Mouse (Mus musculus) heart, adult 11 months (tissue): ENCODE results near the gene Iqgap1.

Experiments
- DNase-seq: peaks from one replicate; pipeline ENCODE4 v3.0.0; 2022

Iqgap1 gene

DNA sequence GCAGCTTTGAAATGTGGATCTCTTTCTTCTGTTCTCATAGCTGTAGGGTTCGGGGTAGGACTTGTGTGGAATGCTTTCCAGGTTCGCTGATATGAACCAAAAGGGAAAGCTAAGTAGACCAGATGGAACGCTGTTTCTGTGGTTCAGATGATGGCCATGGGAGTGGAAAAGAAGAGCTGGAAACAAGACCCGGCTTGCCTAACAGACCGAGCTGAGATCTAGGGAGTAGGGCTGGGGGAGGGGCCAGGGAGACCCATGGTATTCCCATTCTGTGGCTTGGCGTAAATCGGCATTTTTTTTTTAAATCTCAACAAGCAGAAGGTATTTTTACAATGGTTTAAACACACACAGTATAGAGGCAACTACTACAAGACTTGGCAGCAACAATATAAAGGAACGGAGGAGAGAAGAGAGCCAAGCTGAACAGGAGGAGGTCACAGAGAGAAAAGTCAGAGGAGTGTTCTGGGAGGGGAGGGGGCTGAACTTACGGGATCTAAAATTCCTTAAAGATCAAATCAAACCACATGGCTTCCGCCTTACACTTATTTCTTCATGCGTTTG lies at the start of gene Iqgap1:
Gene Iqgap1, minus strand, starts transcription at position 132 of the 561 bp plus-strand sequence.
- DNase-seq, result no peak

DNA sequence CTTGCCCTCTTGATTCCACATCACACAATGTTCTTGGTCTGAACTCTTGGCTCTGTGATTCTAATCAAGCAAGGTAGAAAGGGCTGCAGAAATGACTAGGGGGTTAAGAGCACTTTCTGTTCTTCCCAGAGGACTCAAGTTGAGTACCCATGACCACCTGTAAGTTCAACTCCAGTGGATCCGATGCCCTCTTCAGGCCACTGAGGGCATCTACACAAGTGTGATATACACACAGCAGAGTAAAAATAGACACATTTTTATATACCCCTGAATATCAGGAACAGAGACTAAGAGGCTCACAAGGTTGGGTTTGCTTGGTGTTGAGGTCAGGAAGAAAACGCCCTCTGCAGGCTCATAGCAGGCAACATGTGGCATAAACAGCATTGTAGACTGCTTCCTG lies 47.9 kb upstream of the Iqgap1 start:
- DNase-seq, result no peak

DNA sequence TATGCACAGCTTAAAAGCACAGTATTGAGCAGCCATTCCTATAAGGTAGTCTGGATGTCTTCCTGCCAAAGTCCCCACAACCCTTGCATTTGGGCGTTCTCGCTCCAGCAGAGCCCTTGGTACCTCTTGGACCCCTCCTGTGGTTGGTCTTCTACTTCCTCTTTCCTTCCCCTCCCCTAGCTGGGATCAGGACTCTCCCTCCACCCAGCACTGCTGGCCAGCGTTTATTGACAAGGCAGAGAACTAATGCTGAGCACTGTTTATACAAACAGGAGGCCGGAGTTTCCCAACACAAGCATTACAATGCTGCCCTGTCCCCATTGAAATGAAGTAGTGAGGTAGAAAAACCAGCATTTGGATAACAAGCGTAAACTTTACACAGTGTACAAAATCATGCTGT lies 47.3 kb upstream of the Iqgap1 start:
- DNase-seq, result no peak

DNA sequence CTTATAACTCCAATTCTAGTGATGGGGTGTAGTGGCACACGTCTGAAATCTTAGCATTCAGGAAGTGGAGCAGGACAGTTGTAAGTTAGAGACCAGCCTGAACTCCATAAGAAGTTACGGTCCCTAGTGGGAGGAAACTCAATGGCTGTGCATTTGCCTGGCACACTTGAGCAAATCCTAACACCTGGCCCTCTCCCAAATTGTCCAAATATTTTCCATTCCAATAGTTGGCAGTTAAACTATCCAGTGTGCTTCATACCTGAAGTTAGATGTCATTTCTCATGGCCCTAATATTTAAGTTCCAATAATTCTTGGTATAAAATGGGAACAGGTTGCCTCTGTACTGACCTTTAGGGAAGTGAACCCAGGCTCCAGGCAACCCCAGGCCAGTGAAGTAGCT lies 42.9 kb upstream of the Iqgap1 start:
- no peak for DNase-seq

DNA sequence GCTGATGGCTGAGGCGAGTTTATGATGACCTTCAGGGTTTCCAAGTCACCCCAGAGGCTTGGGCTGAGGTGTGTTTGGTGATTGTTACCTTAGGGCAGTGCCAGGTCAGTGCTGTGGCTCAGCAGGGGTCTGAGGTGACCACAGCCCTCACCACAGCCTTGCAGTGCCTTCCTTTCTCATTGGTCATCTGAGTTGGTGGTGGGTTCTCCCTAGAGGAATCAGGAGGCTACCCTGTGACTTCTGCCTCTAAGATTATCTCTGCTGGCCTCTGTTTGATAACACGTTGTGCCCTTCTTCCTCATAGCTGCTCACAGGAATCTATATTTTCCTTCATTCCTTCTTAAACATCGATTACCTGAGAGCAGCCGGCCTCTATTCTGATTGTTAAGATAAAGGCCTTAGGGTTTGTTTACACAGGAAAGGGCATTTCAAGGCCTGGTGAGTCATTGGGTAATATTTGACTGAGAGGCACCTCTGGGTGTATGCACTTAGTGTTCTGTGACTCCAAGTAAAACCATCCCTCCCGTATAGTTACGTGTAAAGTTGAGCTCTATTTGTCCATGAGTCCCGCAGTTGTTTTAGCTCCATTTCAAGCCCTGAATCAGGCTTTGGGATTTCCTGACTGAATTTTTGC lies 40.9 kb upstream of the Iqgap1 start:
- no peak for DNase-seq

DNA sequence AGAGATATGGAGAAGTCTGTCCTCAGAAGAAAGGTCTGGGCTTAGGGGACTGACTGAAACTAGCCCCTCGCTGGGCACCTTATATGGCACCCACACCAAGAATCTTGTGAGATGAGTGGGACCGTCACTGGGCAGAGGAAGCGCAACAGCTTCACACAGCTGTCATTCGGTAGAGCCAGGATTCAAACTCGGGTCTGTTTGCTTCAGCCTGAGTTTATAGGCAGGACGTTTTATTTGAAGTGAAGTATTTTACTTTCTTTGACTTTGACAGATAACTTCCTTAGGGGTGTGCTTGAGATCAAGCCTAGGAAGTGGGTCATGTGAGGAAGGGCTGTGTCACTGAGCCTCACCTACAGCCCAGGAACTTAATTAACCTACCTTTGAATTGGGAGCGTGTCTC lies 39.7 kb upstream of the Iqgap1 start:
- DNase-seq, result no peak

DNA sequence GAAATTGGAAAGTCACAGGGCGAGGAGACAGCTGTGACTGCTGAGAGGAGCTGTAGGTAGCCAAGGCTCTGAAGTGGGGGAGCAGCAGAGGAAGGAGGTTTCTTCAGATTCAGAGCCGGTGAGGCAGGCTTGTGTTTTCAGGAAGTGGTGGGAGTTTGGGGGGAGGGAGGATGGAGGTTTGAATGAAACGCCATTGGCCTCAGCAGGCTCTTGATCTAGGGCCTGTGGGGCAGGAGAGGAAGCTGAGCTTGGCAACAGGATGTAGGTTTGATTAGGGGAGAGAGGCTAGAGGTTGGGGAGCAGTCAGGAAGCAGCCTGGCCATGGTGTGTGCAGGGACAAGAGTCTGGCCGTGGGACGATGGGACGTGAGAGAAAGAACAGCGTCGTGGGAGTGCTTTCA lies 39.1 kb upstream of the Iqgap1 start:
- peak; percentile 95 for DNase-seq

DNA sequence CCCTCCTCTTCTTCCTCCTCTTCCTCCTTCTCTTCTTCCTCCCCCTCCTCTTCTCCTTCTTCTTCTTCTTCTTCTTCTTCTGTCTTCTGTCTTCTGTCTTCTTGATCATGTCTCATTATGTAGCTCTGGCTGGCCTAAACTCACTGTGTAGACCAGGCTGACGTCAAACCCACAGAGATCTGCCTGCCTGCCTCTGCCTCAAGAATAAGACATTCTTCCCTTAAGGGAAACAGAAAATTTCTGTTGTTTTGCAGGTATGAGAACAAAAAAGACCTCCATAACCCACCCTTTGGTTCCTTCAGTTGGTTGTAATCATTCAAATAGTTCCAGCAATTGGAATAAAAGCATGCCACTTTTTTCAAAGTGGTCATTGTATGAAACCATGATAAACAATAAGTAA lies 38.4 kb upstream of the Iqgap1 start:
- no peak for DNase-seq

DNA sequence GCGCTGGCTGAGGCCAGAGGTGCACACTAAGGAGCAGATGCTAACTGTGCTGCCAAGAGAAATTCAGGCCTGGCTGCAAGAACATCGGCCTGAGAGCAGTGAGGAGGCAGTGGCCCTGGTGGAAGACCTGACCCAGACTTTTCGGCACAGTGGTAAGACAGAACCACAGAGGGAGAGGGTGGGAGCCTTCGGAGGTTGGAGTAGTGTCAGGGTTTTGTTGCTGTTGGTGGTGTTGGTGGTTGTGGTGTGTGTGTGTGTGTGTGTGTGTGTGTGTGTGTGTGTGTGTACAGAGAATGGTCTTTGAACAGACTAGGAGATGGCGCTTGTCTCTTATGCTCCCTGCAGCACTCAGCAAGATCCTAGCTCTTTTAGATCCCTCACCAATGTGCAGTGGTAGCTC lies 37.7 kb upstream of the Iqgap1 start:
- peak; percentile 86 for DNase-seq

DNA sequence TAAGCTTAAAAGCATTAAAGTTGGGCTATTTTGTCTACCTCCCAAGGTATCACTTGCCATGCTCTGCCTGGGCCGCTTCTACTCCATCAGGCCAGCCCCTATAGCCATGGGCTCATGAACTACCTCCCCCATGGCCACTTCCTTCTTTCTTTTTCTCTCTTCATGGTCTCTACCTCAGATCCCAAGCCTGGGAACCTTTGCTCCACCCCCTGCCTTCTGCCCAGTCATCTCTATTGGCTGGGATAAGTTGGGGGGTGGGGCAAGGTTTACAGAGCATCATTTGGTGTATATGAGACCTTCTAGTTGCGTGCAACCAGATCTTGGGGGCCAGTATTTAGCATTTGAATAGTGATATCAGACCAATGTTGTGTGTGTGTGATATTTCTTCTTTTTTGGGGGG lies 36.7 kb upstream of the Iqgap1 start:
- no peak for DNase-seq

DNA sequence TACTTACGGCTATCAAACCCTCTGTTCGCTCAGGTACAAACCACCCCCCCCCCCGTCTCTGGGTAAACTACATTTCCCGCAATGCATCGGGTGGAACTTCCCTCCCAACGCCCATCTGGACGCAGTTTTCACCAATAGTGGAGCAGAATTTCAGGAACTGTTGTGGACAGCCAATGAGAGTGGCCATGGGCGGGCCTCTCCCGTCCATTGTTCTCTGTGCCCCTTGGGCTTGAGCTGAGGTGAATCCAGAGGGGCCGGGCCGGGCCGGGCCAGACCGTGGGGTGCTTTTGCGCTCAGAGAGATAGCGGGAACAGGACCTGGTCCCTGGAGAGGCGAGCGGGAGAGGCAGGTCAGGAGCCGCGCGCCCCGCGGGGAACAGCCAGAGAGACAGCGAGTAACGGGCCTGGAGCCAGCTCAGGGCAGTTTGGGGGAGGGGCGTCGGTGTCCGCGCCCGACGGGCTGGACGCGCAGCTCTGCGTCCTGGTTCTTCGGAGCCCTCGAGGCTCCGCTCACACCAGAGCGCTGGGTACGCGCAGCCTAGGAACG lies 35.0 kb upstream of the Iqgap1 start, which contains the start of gene Zscan2:
Gene Zscan2, plus strand, starts transcription at position 192 of the 546 bp plus-strand sequence.
- peak; percentile 100 for DNase-seq

DNA sequence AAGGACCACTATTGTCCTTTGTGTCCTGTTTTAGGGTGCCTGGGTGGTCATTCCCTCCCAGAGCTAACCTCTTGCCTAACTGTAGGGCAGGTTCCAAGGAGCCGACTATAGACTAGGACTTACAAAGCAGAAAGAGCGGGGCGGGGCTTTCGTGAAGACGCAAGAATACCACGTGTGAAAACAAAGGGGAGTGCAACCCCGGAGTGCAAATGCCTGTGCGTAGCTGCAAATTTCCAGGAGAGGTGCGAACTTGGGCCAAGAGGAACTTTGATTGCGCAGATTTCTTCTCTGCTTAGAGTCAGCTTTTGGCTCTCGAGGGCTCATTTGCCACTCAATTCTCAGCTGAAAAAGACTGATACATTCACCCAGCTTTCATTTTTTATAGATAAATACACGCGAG lies 34.5 kb upstream of the Iqgap1 start:
- peak; percentile 97 for DNase-seq

DNA sequence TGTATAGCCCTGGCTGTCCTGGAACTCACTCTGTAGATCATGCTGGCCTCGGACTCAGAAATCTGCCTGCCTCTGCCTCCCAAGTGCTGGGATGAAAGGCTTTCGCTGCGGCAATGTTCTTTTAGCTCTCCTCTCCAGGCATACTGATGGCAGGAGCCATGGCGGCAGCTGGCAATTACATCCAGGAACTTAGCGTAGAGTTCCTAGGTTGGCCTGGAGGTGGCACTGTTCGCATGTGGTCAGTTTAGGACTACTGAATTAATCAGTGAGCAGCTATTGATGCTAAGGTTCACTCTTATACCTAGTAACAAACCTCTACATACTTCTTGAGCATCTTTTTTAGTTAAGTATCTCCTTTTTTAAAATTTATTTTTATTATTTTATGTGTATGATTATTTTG lies 31.4 kb upstream of the Iqgap1 start:
- DNase-seq, result peak; percentile 95

DNA sequence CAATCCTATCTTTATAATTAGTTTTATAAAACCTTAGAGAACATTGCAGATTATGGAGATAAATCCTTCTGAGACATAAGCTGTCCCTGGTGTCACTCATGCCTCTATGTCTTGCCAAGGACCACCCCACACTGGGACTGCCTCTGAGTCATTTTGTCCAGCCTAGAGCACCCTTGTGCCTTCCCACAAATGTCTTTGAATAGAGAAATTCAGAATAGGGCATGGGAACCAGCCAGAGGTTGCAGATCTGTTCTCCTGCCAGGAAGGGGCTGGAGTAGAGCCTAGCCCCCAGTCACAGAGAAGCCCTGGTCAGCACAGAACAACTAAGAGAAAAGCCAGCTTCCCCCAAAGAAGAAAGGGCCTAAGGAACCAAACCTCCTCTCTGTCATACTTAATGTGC lies 29.5 kb upstream of the Iqgap1 start:
- DNase-seq, result no peak

DNA sequence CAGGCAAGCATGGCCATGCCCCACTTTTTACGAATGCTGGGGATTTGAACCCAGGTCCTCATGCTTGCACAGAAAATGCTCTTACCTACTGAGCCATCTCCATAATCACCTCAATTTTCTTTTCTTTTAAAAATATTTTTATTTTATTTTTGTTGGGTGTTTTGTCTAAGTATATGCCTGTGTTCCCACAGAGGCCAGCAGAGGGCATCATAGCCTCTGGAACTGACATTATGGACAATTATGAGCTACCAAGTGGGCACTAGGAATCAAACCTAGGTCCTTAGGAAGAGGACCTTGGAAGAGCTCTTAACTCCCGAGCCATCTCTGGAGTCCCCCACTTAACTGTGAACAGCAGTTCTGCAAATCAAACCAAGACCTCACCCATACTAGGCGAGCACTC lies 27.4 kb upstream of the Iqgap1 start:
- DNase-seq, result no peak

DNA sequence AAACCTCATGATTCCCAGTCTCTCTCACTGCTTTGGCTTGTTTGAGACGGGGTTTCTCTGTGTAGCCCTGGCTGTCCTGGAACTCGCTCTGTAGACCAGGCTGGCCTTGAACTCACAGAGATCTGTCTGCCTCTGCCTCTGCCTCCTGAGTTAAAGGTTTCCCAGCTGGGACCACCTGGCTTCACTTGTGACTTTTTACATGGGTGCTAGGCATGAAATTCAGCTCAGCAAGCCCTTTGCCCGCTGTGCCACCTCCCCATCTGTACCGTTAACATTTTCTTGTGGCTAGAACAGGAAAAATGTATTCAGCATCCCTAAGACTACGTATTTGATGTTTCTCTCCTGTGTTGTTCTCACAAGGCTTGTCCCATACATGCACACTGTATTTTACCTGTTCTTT lies 24.7 kb upstream of the Iqgap1 start:
- no peak for DNase-seq

DNA sequence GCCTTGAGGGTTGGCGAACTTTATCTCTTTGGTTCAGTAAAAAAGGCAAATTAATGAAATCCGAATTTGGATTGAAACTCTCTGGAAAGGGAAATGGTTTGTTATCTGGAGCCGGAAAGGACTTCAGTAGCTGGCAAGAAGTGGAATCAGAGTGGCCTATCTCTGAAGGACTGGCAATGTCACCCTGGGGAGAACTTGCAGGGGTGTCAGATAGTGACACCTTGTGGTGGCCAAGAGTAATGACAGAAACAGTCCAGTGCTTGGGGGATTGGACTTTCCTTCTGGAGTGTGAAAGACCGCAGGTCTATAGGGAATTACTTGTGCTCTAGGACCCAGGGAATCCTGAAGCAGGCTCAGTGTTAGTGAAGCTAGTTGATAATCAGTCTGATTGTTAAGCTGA lies 23.9 kb upstream of the Iqgap1 start:
- DNase-seq, result peak; percentile 92

DNA sequence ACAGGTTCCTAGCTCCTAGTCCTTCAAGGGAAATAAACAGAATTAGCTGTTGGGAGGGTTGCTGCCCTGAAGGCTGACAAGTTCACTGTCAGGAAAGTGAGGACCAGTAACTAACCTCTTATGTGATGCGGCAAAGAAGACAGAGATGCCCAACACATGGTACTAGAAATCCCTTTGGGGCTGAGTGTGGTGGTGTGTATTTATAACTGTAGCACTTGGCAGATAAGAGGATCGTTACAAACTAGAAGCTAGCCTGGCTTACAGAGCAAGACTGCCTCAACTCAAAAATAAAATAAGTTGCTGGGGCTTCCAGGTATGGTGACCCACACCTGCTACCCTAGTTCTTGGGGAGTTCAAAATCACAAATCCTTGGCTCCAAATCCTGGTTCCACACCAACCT lies 23.5 kb upstream of the Iqgap1 start:
- DNase-seq, result no peak

DNA sequence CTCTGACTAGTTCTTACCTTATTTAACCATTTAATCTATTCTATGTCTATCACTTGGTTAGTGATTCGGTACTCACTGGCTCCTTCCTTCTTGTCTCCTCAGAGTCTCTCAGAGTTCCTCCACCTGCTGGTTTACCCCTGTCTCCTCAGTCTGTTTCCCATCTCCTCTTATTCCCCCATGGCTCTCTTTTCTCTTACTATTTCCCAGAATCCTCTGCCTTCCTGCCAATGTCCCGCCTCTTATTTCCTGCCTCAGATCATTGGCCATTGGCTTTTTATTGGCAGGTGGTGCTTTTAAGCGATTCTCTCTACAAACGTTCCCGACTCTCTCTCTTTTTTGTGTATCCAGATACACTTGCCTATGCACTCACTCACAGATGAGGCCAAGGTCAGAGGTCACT lies 20.9 kb upstream of the Iqgap1 start:
- DNase-seq, result no peak

DNA sequence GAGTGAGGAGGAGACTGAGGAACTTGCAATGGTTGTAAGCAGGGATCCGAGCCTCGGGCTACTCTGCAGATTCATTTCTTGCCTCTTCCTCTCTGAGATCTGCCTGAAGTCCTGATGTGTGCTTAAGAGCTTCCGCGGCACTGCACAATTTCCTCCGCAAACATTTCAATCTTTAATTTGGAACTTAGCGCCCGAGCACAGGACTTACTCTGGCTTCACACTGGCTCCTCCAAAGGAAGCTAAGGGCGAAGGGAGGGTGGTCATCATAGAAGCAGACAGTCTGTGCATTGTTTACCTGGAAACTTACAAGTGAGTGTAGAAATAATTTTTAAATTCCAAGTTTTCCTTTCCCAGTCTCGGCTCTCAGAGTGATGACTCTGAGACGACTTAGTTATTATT lies 20.5 kb upstream of the Iqgap1 start:
- no peak for DNase-seq

DNA sequence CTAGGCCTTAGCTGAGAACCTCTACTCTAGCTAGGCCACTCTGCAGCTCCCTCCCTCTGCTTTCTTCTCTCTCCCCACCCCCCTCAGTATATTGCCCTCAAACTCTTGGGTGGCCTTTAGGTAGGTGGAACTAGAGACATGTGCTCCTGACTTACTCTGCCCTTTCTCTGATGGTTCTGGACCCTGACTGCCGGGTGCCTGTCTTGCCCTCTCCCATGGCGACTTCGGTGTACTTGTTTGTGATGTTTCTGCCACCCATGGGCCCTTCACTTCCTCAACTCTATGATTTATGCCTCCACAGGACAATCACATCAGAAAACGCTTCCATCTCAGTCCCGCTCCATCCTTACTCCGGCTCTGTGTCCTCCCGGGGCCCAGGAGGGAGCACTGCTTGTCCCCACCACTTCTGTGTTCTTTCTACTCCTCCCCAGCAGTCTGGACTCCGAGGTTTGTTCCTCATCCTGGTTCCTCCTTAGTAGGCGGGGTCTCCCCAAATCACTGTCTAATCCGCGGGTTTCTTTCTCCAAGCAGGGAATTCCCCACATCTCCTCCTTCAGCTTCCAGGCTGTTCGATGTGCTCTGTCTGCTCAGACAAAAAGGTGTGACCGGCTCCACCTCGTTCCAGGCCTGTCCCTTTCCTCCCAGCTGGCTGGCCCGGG lies 20.0 kb upstream of the Iqgap1 start:
- DNase-seq, result peak; percentile 97

DNA sequence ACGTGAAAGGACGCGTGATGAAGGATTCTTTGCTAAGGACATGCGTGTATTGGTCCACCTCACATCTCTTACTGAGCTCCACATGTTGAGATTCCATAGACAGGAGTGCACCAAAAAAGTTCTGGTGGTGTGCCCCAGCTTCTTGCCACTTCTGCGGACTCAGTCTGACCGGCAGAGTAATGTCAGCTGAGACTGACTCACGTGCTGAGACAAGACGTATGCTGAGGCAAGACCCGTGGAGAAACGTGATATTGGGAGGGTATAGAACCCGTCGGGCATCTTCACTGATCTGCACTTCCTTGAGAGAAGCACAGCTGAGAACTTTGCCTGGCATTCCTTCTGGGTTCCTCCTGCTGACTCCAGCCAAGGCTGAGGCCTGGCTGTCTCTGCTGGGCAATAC lies 18.9 kb upstream of the Iqgap1 start:
- no peak for DNase-seq

DNA sequence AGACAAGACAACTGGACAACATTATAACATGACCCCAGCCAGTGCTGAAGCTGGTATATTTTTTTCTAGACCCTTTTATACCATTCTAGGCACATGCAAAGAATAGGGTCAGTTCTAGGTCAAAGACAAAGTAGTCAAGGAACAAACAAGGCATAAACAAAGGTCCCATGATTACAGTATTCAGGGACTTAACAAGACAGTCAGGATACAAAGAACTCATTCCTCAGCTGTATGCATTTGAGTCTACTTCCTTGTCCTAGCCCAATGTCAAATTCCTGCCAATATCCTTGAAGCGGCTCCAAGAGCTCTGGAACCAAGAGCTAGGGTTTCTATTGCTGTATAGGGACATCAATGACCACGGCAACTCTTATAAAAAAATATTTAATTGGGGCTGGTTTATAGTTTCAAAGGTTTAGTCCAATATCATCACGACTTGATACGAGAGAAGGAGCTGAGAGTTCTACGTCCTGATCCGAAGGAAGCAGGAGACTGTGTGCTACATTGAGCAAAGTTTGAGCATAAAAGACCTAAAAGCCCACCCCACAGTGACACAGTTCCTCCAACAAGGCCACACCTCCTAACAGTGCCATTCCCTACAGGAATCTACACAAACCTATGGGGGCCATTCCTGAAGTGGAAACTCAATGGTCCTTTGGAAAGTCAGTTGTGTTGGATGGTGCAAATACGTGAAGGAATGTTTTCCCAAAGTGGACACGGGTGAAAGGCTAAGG lies 18.3 kb upstream of the Iqgap1 start:
- DNase-seq, result no peak

DNA sequence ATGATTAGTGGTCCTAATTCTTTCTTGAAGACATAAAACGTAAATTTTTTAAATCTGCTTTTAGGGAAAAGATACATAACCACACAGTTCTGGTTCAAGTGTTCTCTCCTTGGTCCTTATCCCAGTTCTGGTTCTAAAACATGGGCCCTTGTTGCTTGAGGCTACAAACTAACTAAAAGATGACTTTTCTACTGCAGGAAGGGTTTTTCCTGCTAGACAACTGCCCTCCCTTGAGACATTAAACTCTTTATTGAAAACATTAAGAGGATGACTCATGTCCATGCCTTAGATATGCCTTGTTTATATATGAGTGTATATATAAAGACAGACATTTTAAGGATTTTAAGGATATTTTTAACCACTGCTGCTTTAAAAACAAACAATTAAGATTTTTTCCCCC lies 17.4 kb upstream of the Iqgap1 start:
- DNase-seq, result no peak
